Mouse (Mus musculus): ENCODE measurements at regions not wholly inside any gene's neighbourhood (a gene's known extent, or its start where the extent isn't known, plus 50 kb on each side); places are given as distances from the start of the nearest gene placed in this dataset.
A peak's percentile ranks its signal among the peaks of the same experiment; 100 is the strongest.

DNA sequence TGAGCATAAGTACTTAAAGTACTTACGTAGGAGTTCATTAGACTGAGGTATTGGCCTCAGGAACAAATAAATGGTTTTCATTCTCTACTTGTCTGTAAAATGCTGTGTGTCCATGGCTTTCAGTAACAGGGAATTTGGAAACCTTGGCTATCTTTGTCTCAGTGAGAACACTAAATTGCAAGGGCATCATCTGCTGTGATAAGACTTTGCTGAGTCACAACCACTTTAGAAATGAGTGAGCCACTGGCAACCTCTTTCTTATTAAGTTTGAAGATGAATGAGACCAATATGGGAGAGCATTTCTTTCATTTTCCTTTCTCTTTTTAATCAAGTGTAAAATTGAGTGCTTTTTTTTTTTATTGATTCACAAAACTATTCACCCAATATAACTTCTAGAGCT is 611.7 kb upstream of the Fam174a start:
- Histone ChIP-seq H3K4me3 (ENCODE audit: control insufficient read depth in 1 of 2, insufficient read depth in 1 of 2, low read depth in 2 of 2, low read length in 2 of 2) (no peak overlapping the region), H3K27ac (ENCODE audit: control insufficient read depth, low read depth, low read length) (no peak overlapping the region)
- peak; percentile 73 for DNase-seq (ENCODE audit: low read depth, low spot score)

DNA sequence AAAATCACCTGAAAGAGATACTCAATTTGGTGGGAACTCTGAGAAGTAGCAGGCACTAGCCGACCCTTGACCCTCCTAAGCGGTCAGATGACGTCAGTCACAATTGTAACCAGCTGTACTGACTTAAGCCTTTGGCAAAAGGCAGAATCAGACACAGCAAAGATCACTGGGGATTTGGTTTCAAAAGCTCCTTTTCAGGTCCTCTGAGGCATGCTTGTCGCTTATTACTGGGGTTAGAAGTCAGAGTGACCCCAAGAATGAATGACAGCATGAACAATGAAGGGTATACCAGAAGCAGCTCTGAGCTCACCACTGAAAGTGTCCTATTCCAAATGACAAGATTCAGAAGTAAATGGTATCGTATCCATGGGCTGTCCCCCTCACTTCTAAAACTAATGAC is 600.6 kb upstream of the Fam174a start:
- Histone ChIP-seq H3K9me3 (replicated peaks; ENCODE audit: insufficient read depth, low read length) (no peaks in the 10 kb centered on the region), H3K79me2 (ENCODE audit: control insufficient read depth, insufficient read depth, low read length, poor library complexity) (no peaks in the 10 kb centered on the region), H3K4me3 (ENCODE audit: control insufficient read depth in 1 of 2, insufficient read depth in 1 of 2, low read depth in 2 of 2, low read length in 2 of 2) (no peak overlapping the region), H3K9ac (ENCODE audit: control insufficient read depth, low read depth, low read length, poor library complexity, severe bottlenecking) (no peak overlapping the region), H3K4me1 (ENCODE audit: control insufficient read depth in 1 of 2, insufficient read depth in 2 of 2, low read length in 2 of 2) (no peaks in the 10 kb centered on the region), H3K36me3 (ENCODE audit: control insufficient read depth in 1 of 2, insufficient read depth in 2 of 2, low read length in 2 of 2) (no peaks in the 10 kb centered on the region), H3K27ac (ENCODE audit: control insufficient read depth, low read depth, low read length) (no peak overlapping the region), H3K27me3 (ENCODE audit: control insufficient read depth in 1 of 2, insufficient read depth in 2 of 2, low read length in 2 of 2) (no peaks in the 10 kb centered on the region)
- no peak for TF ChIP-seq ZNF384 (IDR thresholded peaks at IDR 0.05; ENCODE audit: low read depth, low read length)
- TF ChIP-seq SMC3 (IDR thresholded peaks at IDR 0.05; ENCODE audit: low read depth, low read length): no peak
- TF ChIP-seq SIN3A (IDR thresholded peaks at IDR 0.05; ENCODE audit: low read length): no peak
- TF ChIP-seq POLR2A (IDR thresholded peaks at IDR 0.05; ENCODE audit: control insufficient read depth in 1 of 2, insufficient read depth in 1 of 2, low read depth in 1 of 2, low read length in 2 of 2, poor library complexity in 1 of 2): no peak
- no peak for TF ChIP-seq TCF12 (IDR thresholded peaks at IDR 0.05; ENCODE audit: low read depth, low read length)
- no peak for TF ChIP-seq MYC (IDR thresholded peaks at IDR 0.05; ENCODE audit: low read depth, low read length)
- TF ChIP-seq ZKSCAN1 (IDR thresholded peaks at IDR 0.05; ENCODE audit: low read depth, low read length): no peak
- TF ChIP-seq EP300 (IDR thresholded peaks at IDR 0.05; ENCODE audit: low read depth in 1 of 2, low read length in 2 of 2): no peak
- no peak for TF ChIP-seq MAZ (IDR thresholded peaks at IDR 0.05; ENCODE audit: low read depth, low read length)
- TF ChIP-seq POLR2AphosphoS5 (IDR thresholded peaks at IDR 0.05; ENCODE audit: borderline replicate concordance, low read depth, low read length): no peak
- TF ChIP-seq POLR2AphosphoS2 (IDR thresholded peaks at IDR 0.05; ENCODE audit: low read length): no peak
- no peak for TF ChIP-seq RCOR1 (IDR thresholded peaks at IDR 0.05; ENCODE audit: low read depth, low read length)
- TF ChIP-seq E2F4 (IDR thresholded peaks at IDR 0.05; ENCODE audit: borderline replicate concordance, low read depth, low read length): no peak
- no peak for DNase-seq (ENCODE audit: low read depth, low spot score)

More for the DNA sequence above, 611.7 kb upstream of the Fam174a start:
- Histone ChIP-seq H3K4me1 (ENCODE audit: control insufficient read depth in 1 of 2, insufficient read depth in 2 of 2, low read length in 2 of 2) (peaks cover 3 to 11% of the 10 kb centered on the region in 2 experiments; a peak in 3 of 4 replicates), H3K9me3 (replicated peaks; ENCODE audit: insufficient read depth, low read length) (no peaks in the 10 kb centered on the region), H3K79me2 (ENCODE audit: control insufficient read depth, insufficient read depth, low read length, poor library complexity) (no peaks in the 10 kb centered on the region), H3K9ac (ENCODE audit: control insufficient read depth, low read depth, low read length, poor library complexity, severe bottlenecking) (no peak overlapping the region), H3K36me3 (ENCODE audit: control insufficient read depth in 1 of 2, insufficient read depth in 2 of 2, low read length in 2 of 2) (peaks cover 0 to 6% of the 10 kb centered on the region in 2 experiments; a peak in 2 of 4 replicates), H3K27me3 (ENCODE audit: control insufficient read depth in 1 of 2, insufficient read depth in 2 of 2, low read length in 2 of 2) (no peaks in the 10 kb centered on the region)
- TF ChIP-seq ZMIZ1 (IDR thresholded peaks at IDR 0.05; ENCODE audit: low read depth, low read length): no peak
- no peak for TF ChIP-seq MYB (IDR thresholded peaks at IDR 0.05; ENCODE audit: low read depth, low read length)
- 0 out of 2 replicates have a peak, but pooled peaks have one; percentile 45 for TF ChIP-seq RCOR1 (IDR thresholded peaks at IDR 0.05; ENCODE audit: low read depth, low read length)
- peak; percentile 66 for TF ChIP-seq ETS1 (IDR thresholded peaks at IDR 0.05; ENCODE audit: low read depth, low read length)
- peak; percentile 79 for TF ChIP-seq GATA1 (IDR thresholded peaks at IDR 0.05; ENCODE audit: low read depth, low read length)
- peak; percentile 82 for TF ChIP-seq GABPA (IDR thresholded peaks at IDR 0.05; ENCODE audit: low read depth, low read length)
- TF ChIP-seq MXI1 (IDR thresholded peaks at IDR 0.05; ENCODE audit: low read depth, low read length): no peak
- TF ChIP-seq TCF12 (IDR thresholded peaks at IDR 0.05; ENCODE audit: low read depth, low read length): 0 out of 2 replicates have a peak, but pooled peaks have one; percentile 27
- peak; percentile 66; the same call in 1 of the 2 replicates for TF ChIP-seq MAFK (IDR thresholded peaks at IDR 0.05; ENCODE audit: borderline replicate concordance, low read depth, low read length)
- peak; percentile 56 to 77; a peak in 3 of 4 replicates for TF ChIP-seq EP300 (IDR thresholded peaks at IDR 0.05; ENCODE audit: low read depth in 1 of 2, low read length in 2 of 2)
- TF ChIP-seq MYC (IDR thresholded peaks at IDR 0.05; ENCODE audit: low read depth, low read length): no peak
